Mouse (Mus musculus) layer of hippocampus, postnatal 10 days (tissue): Measurements from ENCODE around the gene AA792892. TPM values are rescaled to one million over a fixed set of nuclear protein-coding genes. Genes with fewer than 3 reads are reported as not detected.
"Not testable (repeated sequence)": the region's sequence is repeated elsewhere in the genome, so short reads cannot be mapped to it uniquely, and the experiment has no call there.

ENCODE experiments used
- DNase-seq, 2 experiments: peaks; one replicate each; pipeline ENCODE4 v3.0.0; 2021; ENCODE audit warnings: low spot score in 2 of 2
- long read RNA-seq: library from polyadenylated mRNA; stranded (forward); transcript quantifications from one replicate; pipeline ENCODE4 v2.0.0, GENCODE M21; 2023
- total RNA-seq, 2 experiments: library from RNA; stranded (reverse); gene quantifications; 2 replicates each; pipeline ENCODE4 v1.2.3; 2021

The AA792892 gene
- total RNA-seq = not detected
- long read RNA-seq = 0 reads

DNA sequence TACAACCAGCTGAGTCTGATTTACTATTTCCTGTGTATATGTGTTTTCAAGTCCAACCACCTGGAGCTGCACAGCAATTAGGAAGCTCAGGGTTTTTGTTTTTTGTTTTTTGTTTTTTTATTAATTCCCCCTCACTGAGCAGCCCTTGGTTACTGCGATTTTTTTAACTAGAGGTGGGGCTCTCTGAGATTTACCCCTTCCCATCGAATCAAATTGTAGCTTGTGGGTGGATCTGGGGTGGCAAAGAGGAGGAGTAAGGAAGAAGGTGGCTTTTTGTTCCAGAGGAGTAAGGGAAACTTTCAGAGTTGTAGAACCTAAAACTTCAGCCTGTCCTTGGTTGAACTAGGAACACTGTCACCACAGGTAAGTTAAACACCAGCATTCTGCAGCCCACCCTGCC, at the start of gene AA792892:
Gene AA792892, plus strand, starts transcription at position 301 of the 400 bp plus-strand sequence.
- DNase-seq = not testable (repeated sequence)

DNA sequence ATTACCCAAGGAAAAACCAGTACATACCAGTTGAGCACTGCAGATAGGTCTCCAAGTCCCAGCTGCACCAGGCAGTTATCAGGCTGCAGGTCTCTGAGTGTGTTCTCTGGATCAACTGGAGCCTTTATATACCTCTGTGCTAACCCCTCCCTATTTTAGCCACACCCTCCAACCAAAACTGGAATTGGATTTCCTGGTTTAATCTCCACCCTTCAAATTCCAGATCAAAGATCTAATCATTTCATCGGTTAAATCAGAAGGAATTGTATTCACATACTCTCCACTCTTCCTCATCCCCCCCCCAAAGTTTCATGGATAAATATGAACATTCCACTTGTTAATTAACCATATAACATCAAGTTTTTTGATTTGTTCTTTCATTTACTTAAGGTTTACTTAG, 32.9 kb upstream of the AA792892 start, which contains the start of gene A430089I19Rik:
Gene A430089I19Rik, minus strand, starts transcription at position 101 of the 400 bp plus-strand sequence.
- DNase-seq = not testable (repeated sequence)

DNA sequence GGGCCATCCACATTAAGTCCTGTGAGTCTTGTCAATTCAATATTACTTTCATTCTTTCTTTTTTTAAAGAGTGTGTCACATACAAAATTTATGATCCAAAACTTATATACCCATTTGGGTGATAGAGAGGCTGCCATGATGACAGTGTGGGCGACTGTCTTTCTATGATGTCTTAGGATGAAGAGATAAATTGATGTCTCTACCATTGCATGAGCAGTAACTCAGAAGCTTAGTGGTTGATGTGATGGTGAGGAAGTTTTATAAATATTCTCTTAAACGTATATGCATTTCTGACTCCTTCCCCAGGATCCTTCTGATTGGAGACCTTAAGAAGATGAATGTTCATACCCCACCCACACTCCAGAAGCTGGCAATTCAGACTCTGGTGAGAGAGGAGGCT, 25.4 kb upstream of the AA792892 start, which contains the start of gene Gm6502:
Gene Gm6502, plus strand, starts transcription at position 301 of the 400 bp plus-strand sequence.
- DNase-seq = not testable (repeated sequence)

Other genes starting within 250 kb of the AA792892 start
- not detected for gene Gm3106, start 121.7 kb upstream of the AA792892 start, total RNA-seq
- gene A430089I19Rik, start 33.0 kb upstream of the AA792892 start, total RNA-seq = not detected
- not detected for gene Gm6502, start 25.3 kb upstream of the AA792892 start, total RNA-seq
- not detected for gene Gm7682, start 106.0 kb downstream of the AA792892 start, total RNA-seq
- gene Gm3139, start 186.5 kb downstream of the AA792892 start, total RNA-seq = not detected